Mouse (Mus musculus) brain, adult 2 months (tissue): Measurements from ENCODE around the gene Mrps7.
A peak's percentile ranks its signal among the peaks of the same experiment; 100 is the strongest.

ENCODE experiments used
- DNase-seq: peaks from one replicate; pipeline ENCODE4 v3.0.0; 2011; ENCODE audit warnings: low read depth, low spot score

Mrps7 gene

DNA sequence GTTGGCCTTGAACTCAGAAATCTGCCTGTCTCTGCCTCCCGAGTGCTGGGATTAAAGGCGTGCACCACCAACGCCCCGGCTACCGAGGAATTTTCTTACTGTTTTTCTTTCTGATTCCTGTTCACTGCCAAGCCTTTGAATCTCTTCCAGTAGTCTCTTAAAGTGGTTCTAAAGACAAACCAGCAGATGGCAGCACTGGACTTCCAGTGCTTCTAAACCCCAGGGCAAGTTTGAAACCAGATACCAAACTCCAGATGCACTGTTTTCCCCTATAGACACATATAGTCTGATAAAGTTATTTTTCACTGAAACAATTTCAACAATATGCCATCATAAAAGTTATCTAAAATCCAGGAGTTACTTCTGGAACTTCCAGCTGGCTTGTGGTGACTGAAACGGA lies 43.7 kb downstream of the Mrps7 start:
- peak; percentile 92 for DNase-seq

- DNase-seq = peak; percentile 99
These were observed 46.0 kb downstream of the Mrps7 start for GRCm38 (mm10) chr11:115649706-115650105.

GRCm38 (mm10) chr11:115651680-115652079 lies 48.0 kb downstream of the Mrps7 start:
- DNase-seq = no peak

- DNase-seq = peak; percentile 73
These were observed 49.5 kb downstream of the Mrps7 start for GRCm38 (mm10) chr11:115653194-115653593.

DNA sequence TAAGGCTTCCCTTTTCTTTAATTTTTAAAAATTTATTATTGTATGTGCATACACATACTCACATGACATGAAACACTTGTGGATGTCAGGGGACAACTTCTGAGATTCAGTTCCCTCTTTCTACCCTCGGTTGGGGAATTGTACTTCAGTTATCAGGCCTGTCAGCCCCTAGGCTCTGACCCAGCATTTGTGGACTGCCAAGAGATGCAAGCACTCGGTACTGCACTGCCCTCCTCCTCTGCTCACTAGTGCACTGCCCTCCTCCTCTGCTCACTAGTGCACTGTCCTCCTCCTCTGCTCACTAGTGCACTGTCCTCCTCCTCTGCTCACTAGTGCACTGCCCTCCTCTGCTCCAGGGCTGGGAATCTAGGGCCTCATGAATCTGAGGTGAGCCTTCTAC lies 50.4 kb downstream of the Mrps7 start:
- DNase-seq = no peak
